Mouse (Mus musculus): ENCODE measurements around the gene Ankrd31. TPM values are rescaled to one million over a fixed set of nuclear protein-coding genes. Genes with fewer than 3 reads are reported as not detected.
"Not testable (repeated sequence)": the region's sequence is repeated elsewhere in the genome, so short reads cannot be mapped to it uniquely, and the experiment has no call there.

Ankrd31 gene
- polyA plus RNA-seq, 1 experiment from 2014 or later = not detected

- H3K27ac ChIP-seq = no peak overlapping the region
- ATAC-seq (ENCODE audit: low FRiP score, low read depth) = no peak
- H3K4me2 ChIP-seq (replicated peaks) = no peak overlapping the region
- H3K4me1 ChIP-seq = no peaks in the 10 kb centered on the region
- H3K27me3 ChIP-seq (replicated peaks) = no peaks in the 10 kb centered on the region
- 74% methylated on average over 12 of the region's 12 CpGs for WGBS
- H3K9ac ChIP-seq = no peak overlapping the region
- no peaks in the 10 kb centered on the region for H3K36me3 ChIP-seq
- H3K9me3 ChIP-seq = no peaks in the 10 kb centered on the region
- no peak overlapping the region for H3K4me3 ChIP-seq
These were observed 130.4 kb downstream of the Ankrd31 start for GRCm38 (mm10) chr13:96878220-96879057.

GRCm38 (mm10) chr13:96884534-96884933, 136.5 kb downstream of the Ankrd31 start:
- WGBS = 30% methylated on average over 1 of the region's 1 CpGs
- Histone ChIP-seq H3K27ac (no peak overlapping the region), H3K4me1 (no peaks in the 10 kb centered on the region), H3K9ac (no peak overlapping the region), H3K4me3 (no peak overlapping the region), H3K4me2 (replicated peaks) (no peak overlapping the region), H3K36me3 (no peaks in the 10 kb centered on the region), H3K27me3 (replicated peaks) (no peaks in the 10 kb centered on the region), H3K9me3 (no peaks in the 10 kb centered on the region)
- no peak for ATAC-seq (ENCODE audit: low FRiP score, low read depth)

- no peak overlapping the region for H3K27ac ChIP-seq
- H3K4me2 ChIP-seq (replicated peaks) = no peak overlapping the region
- no peak for ATAC-seq (ENCODE audit: low FRiP score, low read depth)
- H3K9ac ChIP-seq = no peak overlapping the region
- 63% methylated on average over 2 of the region's 2 CpGs for whole genome bisulfite sequencing
- no peaks in the 10 kb centered on the region for H3K4me1 ChIP-seq
- H3K4me3 ChIP-seq = no peak overlapping the region
- H3K27me3 ChIP-seq (replicated peaks) = no peaks in the 10 kb centered on the region
- H3K36me3 ChIP-seq = no peaks in the 10 kb centered on the region
- no peaks in the 10 kb centered on the region for H3K9me3 ChIP-seq
These were observed 141.9 kb downstream of the Ankrd31 start for GRCm38 (mm10) chr13:96889985-96890384.

GRCm38 (mm10) chr13:96895144-96895543, 147.1 kb downstream of the Ankrd31 start:
- Histone ChIP-seq H3K9ac (no peak overlapping the region), H3K4me3 (no peak overlapping the region), H3K27ac (no peak overlapping the region), H3K36me3 (no peaks in the 10 kb centered on the region), H3K4me1 (no peaks in the 10 kb centered on the region), H3K27me3 (replicated peaks) (no peaks in the 10 kb centered on the region), H3K4me2 (replicated peaks) (no peak overlapping the region), H3K9me3 (no peaks in the 10 kb centered on the region)
- ATAC-seq (ENCODE audit: low FRiP score, low read depth) = no peak
- 83% methylated on average over 2 of the region's 2 CpGs for WGBS

GRCm38 (mm10) chr13:96906717-96907116, 158.6 kb downstream of the Ankrd31 start:
- Histone ChIP-seq H3K4me1 (no peaks in the 10 kb centered on the region), H3K4me3 (no peak overlapping the region), H3K27ac (no peak overlapping the region), H3K36me3 (no peaks in the 10 kb centered on the region), H3K9ac (no peak overlapping the region), H3K9me3 (no peaks in the 10 kb centered on the region), H3K27me3 (replicated peaks) (no peaks in the 10 kb centered on the region), H3K4me2 (replicated peaks) (no peak overlapping the region)
- ATAC-seq (ENCODE audit: low FRiP score, low read depth) = no peak
- WGBS = 66% methylated on average over 3 of the region's 3 CpGs

GRCm38 (mm10) chr13:96911202-96911601, 163.1 kb downstream of the Ankrd31 start:
- ATAC-seq (ENCODE audit: low FRiP score, low read depth) = no peak
- Histone ChIP-seq H3K27ac (no peak overlapping the region), H3K4me1 (no peaks in the 10 kb centered on the region), H3K27me3 (replicated peaks) (no peaks in the 10 kb centered on the region), H3K9ac (no peak overlapping the region), H3K9me3 (no peaks in the 10 kb centered on the region), H3K4me2 (replicated peaks) (no peak overlapping the region), H3K4me3 (no peak overlapping the region), H3K36me3 (no peaks in the 10 kb centered on the region)
- WGBS = 90% methylated on average over 3 of the region's 3 CpGs

- not testable (repeated sequence) for H3K27ac ChIP-seq; H3K4me2 ChIP-seq (replicated peaks); H3K36me3 ChIP-seq; H3K4me1 ChIP-seq; H3K9ac ChIP-seq; H3K9me3 ChIP-seq; H3K4me3 ChIP-seq; ATAC-seq (ENCODE audit: low FRiP score, low read depth)
- peaks cover 25% of the 10 kb centered on the region; the same call in 1 of the 2 replicates for H3K27me3 ChIP-seq (replicated peaks)
- WGBS = 97% methylated on average over 4 of the region's 4 CpGs
These were observed 175.1 kb downstream of the Ankrd31 start for GRCm38 (mm10) chr13:96923134-96923533.

GRCm38 (mm10) chr13:96923999-96924961, 176.2 kb downstream of the Ankrd31 start, which contains the start of gene Gcnt4:
Gcnt4 (plus strand) TSS chr13:96924689.
- peak within 1 kb of the TSS; percentile 100 for H3K4me2 ChIP-seq (replicated peaks)
- H3K36me3 ChIP-seq = no peaks in the 10 kb centered on the region
- ATAC-seq (ENCODE audit: low FRiP score, low read depth) = peak; percentile 77
- no peak within 1 kb of the TSS for H3K27ac ChIP-seq
- peaks cover 28% of the 10 kb centered on the region; the same call in 1 of the 2 replicates for H3K27me3 ChIP-seq (replicated peaks)
- peaks cover 18% of the 10 kb centered on the region for H3K4me1 ChIP-seq
- H3K9me3 ChIP-seq = no peaks in the 10 kb centered on the region
- peak within 1 kb of the TSS; percentile 56 for H3K9ac ChIP-seq
- H3K4me3 ChIP-seq = peak within 1 kb of the TSS; percentile 65
- 9% methylated on average over 56 of the region's 56 CpGs for WGBS

GRCm38 (mm10) chr13:96924985-96925745, 177.1 kb downstream of the Ankrd31 start:
- peak overlapping the region; percentile 100 for H3K4me2 ChIP-seq (replicated peaks)
- H3K4me1 ChIP-seq = peaks cover 18% of the 10 kb centered on the region
- peak overlapping the region; percentile 56 for H3K9ac ChIP-seq
- H3K27ac ChIP-seq = no peak overlapping the region
- H3K27me3 ChIP-seq (replicated peaks) = peaks cover 28% of the 10 kb centered on the region; the same call in 1 of the 2 replicates
- ATAC-seq (ENCODE audit: low FRiP score, low read depth) = peak; percentile 63; the same call in 1 of the 2 replicates
- H3K36me3 ChIP-seq = no peaks in the 10 kb centered on the region
- peak overlapping the region; percentile 65 for H3K4me3 ChIP-seq
- under 1% methylated on average over 53 of the region's 53 CpGs for WGBS
- no peaks in the 10 kb centered on the region for H3K9me3 ChIP-seq

- peaks cover 18% of the 10 kb centered on the region for H3K4me1 ChIP-seq
- no peak for ATAC-seq (ENCODE audit: low FRiP score, low read depth)
- peak overlapping the region; percentile 100; the same call in 1 of the 2 replicates for H3K4me2 ChIP-seq (replicated peaks)
- H3K27ac ChIP-seq = no peak overlapping the region
- no peaks in the 10 kb centered on the region for H3K9me3 ChIP-seq
- no peak overlapping the region for H3K9ac ChIP-seq
- no peak overlapping the region for H3K4me3 ChIP-seq
- WGBS = 39% methylated on average over 10 of the region's 10 CpGs
- no peaks in the 10 kb centered on the region for H3K36me3 ChIP-seq
- H3K27me3 ChIP-seq (replicated peaks) = peaks cover 28% of the 10 kb centered on the region; the same call in 1 of the 2 replicates
These were observed 178.1 kb downstream of the Ankrd31 start for GRCm38 (mm10) chr13:96925991-96926725.

GRCm38 (mm10) chr13:96927781-96928180, 179.7 kb downstream of the Ankrd31 start:
- no peak for ATAC-seq (ENCODE audit: low FRiP score, low read depth)
- no peak overlapping the region for H3K9ac ChIP-seq
- no peaks in the 10 kb centered on the region for H3K36me3 ChIP-seq
- no peak overlapping the region for H3K4me2 ChIP-seq (replicated peaks)
- no peak overlapping the region for H3K27ac ChIP-seq
- H3K4me3 ChIP-seq = no peak overlapping the region
- no peaks in the 10 kb centered on the region for H3K9me3 ChIP-seq
- H3K27me3 ChIP-seq (replicated peaks) = peaks cover 28% of the 10 kb centered on the region; the same call in 1 of the 2 replicates
- peaks cover 18% of the 10 kb centered on the region for H3K4me1 ChIP-seq
- WGBS = 85% methylated on average over 1 of the region's 1 CpGs
